Mouse (Mus musculus): ENCODE measurements around the gene Srsf1. TPM values are rescaled to one million over a fixed set of nuclear protein-coding genes. Genes with fewer than 3 reads are reported as not detected.

The Srsf1 gene
- polyA plus RNA-seq (2012), result 287 and 344 TPM in 2 replicates

DNA sequence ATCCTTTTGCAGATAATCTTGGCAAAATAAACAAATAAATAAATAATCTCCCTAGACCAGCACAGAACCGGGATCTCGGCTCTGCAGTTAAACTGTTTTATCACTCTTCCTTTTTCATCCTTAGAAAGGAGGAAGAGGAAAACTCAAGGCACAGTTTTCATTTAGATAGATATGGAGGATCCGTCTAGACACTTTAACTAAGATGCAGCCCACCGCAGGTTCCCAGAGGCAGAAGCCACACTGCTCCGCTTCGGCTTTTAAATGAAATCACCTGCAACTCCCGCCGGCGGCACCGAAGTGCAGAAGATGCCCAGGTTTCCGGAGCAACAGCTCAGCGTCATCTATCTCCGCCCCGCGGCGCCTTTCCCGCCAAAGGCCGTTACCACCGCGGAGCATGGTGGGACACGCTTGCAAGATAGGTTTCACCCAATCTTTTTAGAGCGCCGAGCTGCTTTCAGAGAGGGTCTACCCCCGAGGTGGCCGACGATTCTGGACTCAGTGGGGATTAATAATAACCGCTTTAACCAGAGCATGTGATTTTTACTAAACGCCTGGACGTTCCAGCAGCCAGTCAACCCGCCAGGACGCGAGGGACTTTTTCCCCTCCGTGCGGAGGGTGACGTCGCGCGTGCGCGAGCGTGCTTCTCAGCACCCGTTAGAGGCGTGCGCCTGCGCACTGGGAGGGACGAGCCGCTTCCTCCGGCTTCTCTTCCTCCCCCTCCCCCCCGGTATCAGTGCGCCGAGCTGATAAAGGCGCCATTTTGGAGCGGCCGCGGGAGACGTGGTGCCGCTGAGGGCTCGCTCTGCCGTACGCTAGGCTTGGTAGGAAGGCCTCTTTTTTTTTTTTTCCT lies at the start of gene Srsf1:
Gene Srsf1, plus strand, starts transcription at position 430 of the 851 bp plus-strand sequence.
- no peak for TF ChIP-seq GATA1 (IDR thresholded peaks at IDR 0.05; ENCODE audit: low read length)

DNA sequence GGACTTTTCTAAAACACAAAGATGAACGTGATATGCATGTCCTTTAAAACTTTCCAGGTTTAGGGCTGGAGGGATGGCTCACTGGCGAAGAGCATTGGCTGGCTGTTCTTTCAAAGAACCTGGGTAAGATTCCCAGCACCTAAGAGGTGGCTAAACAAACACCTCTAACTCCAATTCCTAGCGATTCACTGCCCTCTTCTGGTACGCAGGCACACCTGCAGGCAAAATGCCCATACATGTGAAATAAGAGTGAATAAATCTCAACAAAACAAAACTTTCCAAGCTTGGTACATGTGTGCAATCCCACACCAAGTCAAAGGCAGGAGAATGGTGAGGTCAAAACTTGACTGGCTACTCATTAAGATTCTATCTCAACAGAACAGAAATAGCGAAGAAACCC lies 47.4 kb upstream of the Srsf1 start:
- TF ChIP-seq GATA1 (IDR thresholded peaks at IDR 0.05; ENCODE audit: low read length), result no peak

- no peak for TF ChIP-seq GATA1 (IDR thresholded peaks at IDR 0.05; ENCODE audit: low read length)
Observed at GRCm38 (mm10) chr11:88002738-88003137, 44.4 kb upstream of the Srsf1 start.

- TF ChIP-seq GATA1 (IDR thresholded peaks at IDR 0.05; ENCODE audit: low read length), result no peak
Observed at GRCm38 (mm10) chr11:88004123-88004522, 43.0 kb upstream of the Srsf1 start.

- no peak for TF ChIP-seq GATA1 (IDR thresholded peaks at IDR 0.05; ENCODE audit: low read length)
Observed at GRCm38 (mm10) chr11:88008641-88009040, 38.5 kb upstream of the Srsf1 start.

GRCm38 (mm10) chr11:88009542-88010190 lies 37.5 kb upstream of the Srsf1 start:
- no peak for TF ChIP-seq GATA1 (IDR thresholded peaks at IDR 0.05; ENCODE audit: low read length)

DNA sequence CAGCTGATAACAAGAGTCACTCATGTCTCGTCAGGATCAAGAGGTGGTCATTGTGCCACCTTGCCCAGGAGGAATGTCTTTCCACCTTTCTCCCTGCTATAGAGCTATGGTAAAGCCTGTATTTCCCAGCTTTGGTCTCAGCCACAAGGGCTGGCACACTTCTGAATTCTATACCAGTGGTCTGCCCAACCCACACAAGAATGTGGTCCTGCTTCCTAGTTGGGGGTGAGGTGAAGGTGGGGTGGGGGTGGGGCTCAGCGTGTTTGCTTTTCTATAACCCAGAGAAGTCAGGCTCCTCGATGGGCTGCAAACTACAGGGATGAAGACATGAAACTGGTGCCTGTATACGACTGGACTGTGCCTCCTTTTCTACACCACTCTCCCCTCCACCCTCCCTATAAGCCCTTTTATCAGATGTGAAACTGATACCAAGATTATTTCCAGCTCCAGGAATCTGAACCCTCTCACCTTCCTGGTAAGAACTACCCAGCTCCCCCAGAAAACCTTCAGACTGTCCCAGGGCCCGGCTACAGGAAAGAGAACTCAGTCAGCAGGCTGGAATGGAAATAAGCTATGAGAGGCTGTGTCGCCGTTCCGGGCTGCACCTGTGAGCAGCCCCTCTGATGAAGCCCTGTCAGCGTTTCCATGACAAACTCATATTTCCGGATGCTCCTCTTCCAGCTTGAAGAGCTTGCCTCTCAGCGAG lies 35.8 kb upstream of the Srsf1 start:
- no peak for TF ChIP-seq GATA1 (IDR thresholded peaks at IDR 0.05; ENCODE audit: low read length)

- no peak for TF ChIP-seq GATA1 (IDR thresholded peaks at IDR 0.05; ENCODE audit: low read length)
Observed at GRCm38 (mm10) chr11:88011914-88012419, 35.2 kb upstream of the Srsf1 start.

- no peak for TF ChIP-seq GATA1 (IDR thresholded peaks at IDR 0.05; ENCODE audit: low read length)
Observed at GRCm38 (mm10) chr11:88012621-88013244, 34.4 kb upstream of the Srsf1 start.

DNA sequence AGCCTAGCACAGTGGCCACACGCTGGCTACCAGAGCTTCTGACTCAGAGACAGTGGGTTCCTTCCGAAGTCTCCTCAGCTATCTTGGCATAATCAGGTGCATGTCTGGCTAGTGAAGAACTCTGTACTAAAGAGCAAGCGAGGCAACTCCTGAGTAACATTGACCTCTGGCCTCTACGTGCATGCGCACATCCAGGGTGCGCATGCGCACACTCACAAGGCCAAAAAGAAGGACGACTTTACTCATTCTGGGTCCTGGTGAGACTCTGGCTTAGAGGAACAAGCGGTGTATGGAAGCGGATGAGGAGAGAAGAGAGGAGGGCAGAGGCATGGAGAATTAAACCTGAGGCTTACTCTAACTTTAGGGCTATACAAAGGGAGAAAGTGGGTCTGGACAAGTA lies 33.5 kb upstream of the Srsf1 start:
- TF ChIP-seq GATA1 (IDR thresholded peaks at IDR 0.05; ENCODE audit: low read length), result no peak

DNA sequence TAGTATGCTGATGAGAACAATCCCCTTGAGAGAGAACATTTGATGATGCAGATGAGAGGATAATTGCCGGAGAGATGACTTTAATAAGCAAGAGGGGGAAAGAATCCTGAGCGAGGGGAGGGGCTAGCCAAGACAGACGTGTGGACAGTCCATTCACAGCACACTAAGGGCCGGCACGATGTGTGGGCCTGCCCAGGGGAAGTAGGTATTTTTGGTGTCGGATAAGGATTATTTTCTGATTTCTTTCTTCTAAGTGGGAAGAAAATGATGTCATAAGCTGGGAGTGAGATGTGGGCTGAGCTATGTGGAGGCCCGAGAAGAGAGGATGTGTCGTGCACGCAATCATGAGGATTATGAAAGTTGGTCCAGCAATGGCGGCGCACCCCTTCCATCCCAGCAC lies 32.0 kb upstream of the Srsf1 start:
- no peak for TF ChIP-seq GATA1 (IDR thresholded peaks at IDR 0.05; ENCODE audit: low read length)

DNA sequence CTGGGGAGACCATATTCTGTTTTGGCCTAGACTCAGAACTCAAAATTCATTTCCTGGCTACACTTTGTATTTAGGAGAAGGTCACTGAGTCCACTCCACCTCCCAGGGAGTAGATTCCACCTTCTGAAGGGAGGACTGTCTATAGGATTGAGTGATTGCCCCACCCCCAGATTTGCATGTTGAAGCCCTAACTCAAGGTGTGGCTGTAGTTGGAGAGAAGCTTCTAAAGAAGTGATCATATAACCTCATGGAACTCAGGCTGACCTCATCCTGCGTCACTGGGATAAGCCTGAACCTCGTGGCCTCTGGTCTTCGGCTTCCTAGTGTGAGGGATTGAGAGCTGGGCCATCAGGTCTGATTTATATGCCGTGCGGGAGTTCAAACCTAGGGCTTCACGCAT lies 31.4 kb upstream of the Srsf1 start:
- TF ChIP-seq GATA1 (IDR thresholded peaks at IDR 0.05; ENCODE audit: low read length), result no peak

- no peak for TF ChIP-seq GATA1 (IDR thresholded peaks at IDR 0.05; ENCODE audit: low read length)
Observed at GRCm38 (mm10) chr11:88023933-88024332, 23.2 kb upstream of the Srsf1 start.

DNA sequence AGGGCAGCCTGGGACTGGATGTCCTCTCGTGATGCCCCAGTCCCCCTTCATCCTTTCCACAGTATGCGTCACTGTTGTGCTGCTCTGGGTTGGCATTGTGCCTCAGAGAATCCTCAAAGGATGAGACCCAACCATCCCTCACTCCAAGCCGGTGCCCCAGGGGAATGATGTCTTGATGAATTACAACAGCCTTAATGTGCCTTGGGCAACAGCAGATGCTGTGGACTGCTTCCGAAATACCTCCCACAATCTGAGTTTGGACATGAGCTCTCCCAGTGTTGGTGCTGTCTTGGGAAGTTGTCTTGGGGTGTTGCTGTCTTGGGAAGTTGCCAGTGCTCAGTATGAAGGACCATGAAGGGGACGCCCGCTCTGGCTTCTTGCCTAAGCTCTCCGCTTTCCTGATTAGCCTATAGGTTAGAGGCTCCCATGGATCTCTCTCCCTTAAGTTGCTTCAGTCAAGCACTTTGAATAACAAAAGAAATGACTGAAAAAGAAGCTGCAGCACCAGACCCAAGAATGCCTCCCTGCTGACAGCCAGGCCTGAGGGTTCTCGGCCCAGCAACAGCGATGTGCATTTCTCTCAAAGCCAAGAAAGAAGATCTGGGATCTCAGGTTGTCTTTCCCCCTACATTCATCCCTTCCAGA lies 19.7 kb upstream of the Srsf1 start:
- TF ChIP-seq GATA1 (IDR thresholded peaks at IDR 0.05; ENCODE audit: low read length), result no peak

DNA sequence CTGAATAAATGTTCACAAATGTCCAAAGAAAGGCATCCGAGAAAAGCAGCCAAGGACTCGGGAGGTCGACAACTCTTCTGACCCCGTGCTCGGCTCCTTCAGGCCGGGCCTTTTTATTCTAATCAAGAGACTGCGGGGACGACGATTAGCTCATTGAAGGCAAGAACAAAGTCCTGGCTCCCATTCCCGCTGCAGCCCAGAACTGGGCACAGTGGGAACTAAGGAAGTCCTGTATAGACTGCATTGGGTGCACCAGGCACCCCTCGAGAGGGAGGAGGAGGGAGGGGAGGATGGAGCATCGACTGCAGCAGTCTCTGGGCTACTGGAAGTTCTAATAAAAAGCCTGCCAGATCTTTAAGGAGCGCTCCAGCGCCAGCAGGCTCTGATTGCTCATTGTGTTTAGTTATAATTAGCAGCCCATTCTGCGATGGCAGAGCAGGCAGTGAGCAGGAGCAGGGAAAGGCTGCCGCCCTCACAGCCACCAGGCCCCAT lies 18.9 kb upstream of the Srsf1 start:
- TF ChIP-seq GATA1 (IDR thresholded peaks at IDR 0.05; ENCODE audit: low read length), result no peak
